ENCODE assay signal across 8 mouse cellular contexts in the genomic region with DNA sequence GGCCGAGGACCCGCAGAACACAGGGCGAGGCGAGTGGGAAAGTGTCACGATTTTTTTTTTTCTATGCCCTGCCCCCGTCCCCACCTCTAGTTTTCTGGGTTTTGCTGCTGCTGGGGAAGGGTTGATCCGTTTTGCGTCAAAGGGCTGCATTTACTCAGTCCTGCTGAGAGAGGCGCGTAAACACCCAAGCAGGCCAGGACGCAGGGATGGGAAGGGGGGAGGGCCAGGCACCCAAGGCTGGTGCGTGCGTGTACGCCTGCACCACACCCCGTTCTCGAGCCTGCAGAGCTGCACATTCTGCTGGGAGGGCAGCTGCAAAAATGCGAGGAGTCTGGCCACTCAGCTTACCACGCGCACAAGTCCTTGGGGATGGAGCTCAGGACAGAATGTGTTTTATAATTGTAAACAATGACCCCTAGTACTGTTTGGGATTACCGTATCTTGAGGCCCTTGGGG. TPM values are rescaled to one million over a fixed set of nuclear protein-coding genes. Genes with fewer than 3 reads are reported as not detected.
DNase-seq lines count a peak whose midpoint lies in the region; ATAC-seq and TF ChIP-seq lines count a peak whose summit lies in the region.

No protein-coding gene starts in this region.

- H3K27me3 ChIP-seq in E14TG2a.4 (ENCODE audit: insufficient read depth, low read length), result peaks cover 89% of the 10 kb centered on the region
- H3K27me3 ChIP-seq in hindbrain, embryonic 12.5 days, result peaks cover 81% of the 10 kb centered on the region
- no peaks in the 10 kb centered on the region; the same call in 1 of the 2 replicates for H3K27me3 ChIP-seq in lung, embryonic 16.5 days (ENCODE audit: control insufficient read depth, insufficient read depth, low read depth, low read length)

- H3K4me2 ChIP-seq in hindbrain, embryonic 12.5 days (replicated peaks), result peak overlapping the region; percentile 91
- peak overlapping the region; percentile 66 for H3K4me2 ChIP-seq in lung, embryonic 16.5 days (ENCODE audit: low read depth, low read length)

- no peak for TF ChIP-seq CTCF in E14TG2a.4 (conservative IDR thresholded peaks at IDR 0.05; ENCODE audit: low read length)

- no peaks in the 10 kb centered on the region for H3K36me3 ChIP-seq in E14TG2a.4 (ENCODE audit: insufficient read depth, low read length)
- H3K36me3 ChIP-seq in hindbrain, embryonic 12.5 days, result no peaks in the 10 kb centered on the region
- no peaks in the 10 kb centered on the region for H3K36me3 ChIP-seq in lung, embryonic 16.5 days (ENCODE audit: control insufficient read depth, insufficient read depth, low read length)

- peak overlapping the region; percentile 70 for H3K9ac ChIP-seq in hindbrain, embryonic 12.5 days
- H3K9ac ChIP-seq in lung, embryonic 16.5 days (ENCODE audit: low read length), result peak overlapping the region; percentile 81

- H3K27ac ChIP-seq in hindbrain, embryonic 12.5 days, result 0 out of 2 replicates have a peak overlapping the region, but pooled peaks have one; percentile 35
- H3K27ac ChIP-seq in lung, embryonic 16.5 days (ENCODE audit: low read length), result peak overlapping the region; percentile 100

- peak; percentile 69 for DNase-seq in cerebellum, adult 8-10 months
- peak; percentile 66 to 75 for DNase-seq in frontal cortex, postnatal 10 days (ENCODE audit: low spot score in 2 of 2)
- peak; percentile 62 to 68 for DNase-seq in layer of hippocampus, postnatal 10 days (ENCODE audit: low spot score in 2 of 2)
- DNase-seq in ovary, postnatal 10 days (ENCODE audit: low spot score), result peak; percentile 63
- peak; percentile 91 for DNase-seq in urinary bladder, postnatal 14 days (ENCODE audit: low spot score)

- no peaks in the 10 kb centered on the region for H3K9me3 ChIP-seq in E14TG2a.4 (ENCODE audit: low read length)
- no peaks in the 10 kb centered on the region for H3K9me3 ChIP-seq in hindbrain, embryonic 12.5 days (replicated peaks)
- no peaks in the 10 kb centered on the region for H3K9me3 ChIP-seq in lung, embryonic 16.5 days (ENCODE audit: control insufficient read depth, low read length)

- ATAC-seq in hindbrain, embryonic 12.5 days (ENCODE audit: low FRiP score), result no peak
- ATAC-seq in lung, embryonic 16.5 days (ENCODE audit: low read depth), result peak; percentile 45

- 0% methylated on average over 20 of the region's 20 CpGs for WGBS in hindbrain, embryonic 12.5 days
- 0% methylated on average over 20 of the region's 20 CpGs for WGBS in lung, embryonic 16.5 days

- H3K4me1 ChIP-seq in E14TG2a.4 (replicated peaks; ENCODE audit: low read depth, low read length), result peaks cover 37% of the 10 kb centered on the region
- H3K4me1 ChIP-seq in hindbrain, embryonic 12.5 days, result peaks cover 23% of the 10 kb centered on the region
- peaks cover 19% of the 10 kb centered on the region for H3K4me1 ChIP-seq in lung, embryonic 16.5 days (replicated peaks; ENCODE audit: control insufficient read depth, insufficient read depth, low read length)

- H3K4me3 ChIP-seq in E14TG2a.4 (replicated peaks; ENCODE audit: low read length), result peak overlapping the region; percentile 91
- H3K4me3 ChIP-seq in hindbrain, embryonic 12.5 days, result peak overlapping the region; percentile 58
- H3K4me3 ChIP-seq in lung, embryonic 16.5 days (ENCODE audit: low read length), result peak overlapping the region; percentile 65

RNA-seq across cellular contexts. Expression of a gene that starts 2.0 kb away (rescaled TPM):
- 1.0 and 1.2 TPM in 2 replicates for polyA plus RNA-seq in hindbrain, embryonic 12.5 days (2016; fragmentation: Nextera tagmentation; extraction: Ambion mirVana)
- 10 to 100 TPM; 51.7 to 54.5 TPM for total RNA-seq in layer of hippocampus, postnatal 10 days (2021)
- polyA plus RNA-seq in lung, embryonic 16.5 days (2015; fragmentation: Nextera tagmentation; extraction: Ambion mirVana), result 3.4 and 4.7 TPM in 2 replicates
